Mouse (Mus musculus) cerebellum, postnatal 36 days (tissue): ENCODE measurements at regions not wholly inside any gene's neighbourhood (a gene's known extent, or its start where the extent isn't known, plus 50 kb on each side); places are given as distances from the start of the nearest gene placed in this dataset.

Source experiments
- DNase-seq, 2 experiments: peaks; one replicate each; pipeline ENCODE4 v3.0.0; 2021 to 2022; ENCODE audit warnings: mixed read lengths in 2 of 2

DNA sequence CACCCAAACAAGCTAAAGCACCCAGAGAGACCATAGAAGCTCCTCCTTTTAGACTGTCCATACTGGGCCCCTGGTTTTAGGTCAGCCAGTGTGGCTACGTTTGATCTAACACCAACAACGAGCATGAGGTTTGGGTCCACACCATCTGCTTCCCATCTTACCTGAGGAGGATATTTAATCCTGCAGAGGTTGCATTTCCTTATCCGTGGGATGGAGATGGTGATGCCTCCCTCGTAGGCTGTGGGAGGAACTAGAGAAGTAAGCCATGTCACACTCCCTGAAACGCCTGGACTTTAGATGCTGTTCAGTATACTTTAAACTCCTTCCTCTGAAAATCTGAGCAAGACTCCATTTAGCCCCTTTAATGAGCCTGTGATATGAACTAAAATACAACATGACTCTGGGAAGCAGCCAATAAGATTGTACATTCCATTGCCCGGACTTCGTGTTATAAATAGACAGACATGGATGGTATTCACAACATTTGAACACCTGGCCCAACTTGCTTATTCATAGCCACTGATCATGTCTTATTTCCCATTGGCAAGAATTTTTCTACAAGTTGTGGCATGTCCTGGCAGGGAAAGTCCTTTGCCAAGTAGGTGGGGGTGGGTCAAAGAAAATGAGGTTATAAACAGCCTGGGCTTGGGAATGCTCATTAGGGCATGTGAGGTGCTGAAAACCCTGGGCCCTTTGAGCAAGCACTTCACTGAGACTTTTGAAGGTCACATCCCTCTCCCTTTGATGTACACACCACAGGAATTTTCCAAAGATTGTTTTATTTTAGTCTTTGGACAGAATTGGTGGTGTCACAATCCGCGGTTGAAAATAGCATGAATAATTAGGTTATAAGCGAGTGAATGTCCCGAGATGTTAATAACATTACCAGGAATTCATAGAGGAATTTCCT lies 89.7 kb upstream of the Pgrmc2 start:
- DNase-seq: no peak

- DNase-seq: no peak
Observed at GRCm38 (mm10) chr3:41171772-41172171, 88.9 kb upstream of the Pgrmc2 start.

GRCm38 (mm10) chr3:41171310-41171709 lies 88.5 kb upstream of the Pgrmc2 start:
- DNase-seq: no peak

DNA sequence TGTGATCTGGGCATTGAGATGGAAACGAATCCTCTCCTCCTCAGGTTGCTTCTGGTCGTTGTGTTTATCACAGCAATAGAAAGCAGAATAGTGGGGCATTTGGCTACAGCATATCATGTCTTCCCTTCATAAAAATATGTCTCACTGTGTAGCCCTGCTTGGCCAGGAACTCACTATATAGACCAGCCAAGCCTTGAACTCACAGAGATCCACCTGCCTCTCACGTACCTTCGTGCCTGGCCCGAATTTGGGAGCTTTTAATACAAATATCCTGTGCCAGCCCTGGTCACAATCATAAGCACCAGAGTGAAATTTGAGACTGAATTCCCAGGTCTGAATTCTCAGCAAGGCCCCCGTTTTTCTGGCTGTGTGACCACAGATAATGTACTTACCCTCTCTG lies 87.7 kb upstream of the Pgrmc2 start:
- DNase-seq: no peak

- no peak for DNase-seq
Observed at GRCm38 (mm10) chr3:41169430-41169829, 86.6 kb upstream of the Pgrmc2 start.

DNA sequence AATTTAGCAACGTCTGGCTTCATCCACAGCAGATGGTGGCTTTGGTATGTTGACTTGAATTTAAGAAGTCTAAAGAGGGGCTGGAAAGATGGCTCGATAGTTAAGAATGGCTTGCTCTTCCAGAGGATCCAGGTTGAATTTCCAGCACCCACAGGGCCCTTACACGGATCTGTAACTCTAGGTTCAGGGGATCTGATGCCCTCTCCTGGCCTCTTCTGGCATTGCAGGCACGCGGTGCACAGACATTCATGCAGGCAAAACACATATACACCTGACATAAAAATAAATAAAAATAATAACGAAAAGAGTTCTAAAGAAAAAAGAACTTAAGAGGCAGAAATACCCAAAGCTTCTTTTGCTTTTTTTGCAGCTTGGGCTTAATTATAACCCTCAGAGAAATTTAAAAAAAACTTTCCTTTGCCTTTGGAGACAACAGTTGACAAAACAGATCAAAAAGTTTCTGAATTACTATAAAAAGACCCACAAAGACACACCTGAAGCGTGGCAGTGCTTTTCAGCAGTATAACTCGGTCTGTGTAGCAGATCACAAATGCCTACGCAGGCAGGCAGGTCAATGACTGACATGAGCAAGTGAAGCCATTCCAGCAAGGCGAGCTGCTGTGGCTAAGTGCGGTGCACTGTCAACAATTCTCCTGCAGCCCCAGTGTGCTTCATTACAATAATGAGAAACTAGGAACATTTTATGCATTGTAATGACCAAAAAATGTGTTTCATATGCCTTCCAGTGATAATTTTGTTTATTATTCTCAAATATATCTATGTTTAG lies 85.5 kb upstream of the Pgrmc2 start:
- DNase-seq: no peak

- no peak for DNase-seq
Observed at GRCm38 (mm10) chr3:41167476-41167875, 84.6 kb upstream of the Pgrmc2 start.

- no peak for DNase-seq
Observed at GRCm38 (mm10) chr3:41164736-41165135, 81.9 kb upstream of the Pgrmc2 start.

GRCm38 (mm10) chr3:41163767-41164166 lies 80.9 kb upstream of the Pgrmc2 start:
- DNase-seq: no peak

DNA sequence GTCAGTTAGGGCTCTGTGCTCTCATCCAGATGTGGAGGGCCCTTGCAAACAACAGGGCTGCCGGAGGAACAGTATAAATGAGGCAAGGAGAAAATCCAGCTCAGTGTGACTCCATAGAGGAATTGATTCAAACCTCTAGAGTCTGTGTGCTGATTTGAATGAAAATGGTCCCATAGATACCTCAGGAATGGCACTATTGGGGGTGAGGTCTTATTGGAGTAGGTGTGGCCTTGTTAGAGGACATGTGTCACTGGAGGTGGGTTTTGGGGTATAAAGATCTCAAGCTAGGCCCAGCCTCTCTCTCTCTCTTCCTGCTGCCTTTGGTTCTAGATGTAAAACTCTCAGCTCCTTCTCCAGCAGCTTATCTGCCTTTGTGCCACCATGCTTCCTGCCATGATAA lies 79.7 kb upstream of the Pgrmc2 start:
- DNase-seq: no peak

GRCm38 (mm10) chr3:41160648-41161047 lies 77.8 kb upstream of the Pgrmc2 start:
- no peak for DNase-seq

- DNase-seq: no peak
Observed at GRCm38 (mm10) chr3:41158314-41158973, 75.6 kb upstream of the Pgrmc2 start.

DNA sequence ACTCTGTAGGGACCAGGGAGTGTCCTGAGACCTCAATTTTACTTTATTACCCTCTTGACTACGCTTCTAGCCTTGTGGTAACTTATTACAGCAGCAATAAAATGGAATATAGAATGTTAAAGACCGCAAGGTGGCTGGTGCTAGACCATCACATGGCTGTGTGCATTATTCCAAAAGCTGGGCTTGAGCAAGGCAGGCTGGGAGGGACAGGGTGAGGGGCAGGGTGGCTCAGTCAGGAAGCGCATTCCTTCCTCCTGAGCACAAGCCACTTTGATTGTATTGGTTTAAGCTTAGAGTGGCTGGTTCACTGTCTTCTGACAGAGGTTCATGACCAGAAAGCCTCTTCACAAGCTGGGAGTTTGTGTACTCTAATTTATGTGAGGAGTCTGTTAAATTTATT lies 74.6 kb upstream of the Pgrmc2 start:
- DNase-seq: no peak

DNA sequence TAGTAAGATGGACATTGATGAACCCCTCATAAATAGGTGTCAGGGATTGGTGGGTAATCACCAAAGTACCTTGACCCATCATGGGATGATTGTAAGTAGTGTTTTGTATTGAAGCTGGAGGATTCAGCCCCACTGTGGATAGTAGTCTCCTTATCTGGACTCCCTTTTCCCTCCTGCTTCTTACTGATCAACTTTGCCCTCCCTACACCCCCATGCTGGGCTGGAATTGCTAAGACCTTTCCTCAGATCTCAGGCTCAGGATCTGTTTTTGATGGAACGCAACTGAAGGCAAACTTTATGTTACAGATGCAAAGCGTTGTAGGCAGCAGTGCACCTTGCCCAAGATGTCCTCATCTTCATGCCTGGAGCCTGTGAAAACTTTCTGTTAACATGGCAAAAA lies 73.7 kb upstream of the Pgrmc2 start:
- DNase-seq: no peak

DNA sequence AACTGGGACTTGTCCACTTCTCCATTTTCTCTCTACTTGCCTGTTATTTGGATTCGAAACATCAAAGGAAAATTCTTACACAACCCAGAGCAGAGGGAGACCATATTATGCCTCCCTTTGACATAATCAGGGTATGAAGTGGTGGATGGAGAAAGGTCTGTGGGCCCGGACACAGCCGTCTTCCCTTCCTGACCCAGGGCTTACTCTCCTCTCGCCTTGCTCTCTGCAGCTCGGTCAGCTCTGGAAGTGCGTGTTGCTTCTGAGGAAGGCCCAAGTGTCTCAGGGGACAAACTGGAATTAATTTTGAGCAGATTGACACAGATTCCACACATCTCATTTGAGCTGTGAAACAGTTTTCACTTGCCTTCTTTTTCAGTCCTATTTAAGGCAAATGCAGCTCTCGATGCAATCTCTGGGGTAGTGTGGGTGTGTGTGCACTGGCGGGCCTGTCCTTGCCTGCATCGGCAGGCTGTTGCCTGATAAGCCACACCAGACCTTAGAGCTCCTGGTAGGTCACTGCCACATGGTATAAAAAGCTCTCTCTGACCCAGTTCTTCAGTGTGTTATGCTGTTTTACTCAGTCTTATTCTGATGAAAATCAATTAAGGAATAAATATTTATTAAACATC lies 72.4 kb upstream of the Pgrmc2 start:
- DNase-seq: no peak

DNA sequence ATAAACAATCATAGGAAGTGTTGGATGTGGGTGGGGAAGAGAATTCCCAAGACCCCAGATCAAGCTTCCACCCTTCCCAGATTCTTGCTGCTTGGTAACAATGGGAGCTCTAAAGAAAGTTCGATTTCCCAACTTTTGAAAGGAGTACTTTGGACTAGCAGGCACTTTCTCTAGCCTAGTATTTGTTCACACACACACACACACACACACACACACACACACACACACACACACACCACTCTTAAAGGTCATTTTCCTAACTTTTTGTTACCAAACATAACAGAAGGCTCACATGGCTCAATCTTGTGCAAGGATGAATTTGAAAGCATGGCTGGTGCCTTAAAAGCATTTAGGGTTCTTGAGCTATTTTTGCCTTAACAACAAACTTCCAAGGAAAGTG lies 71.6 kb upstream of the Pgrmc2 start:
- DNase-seq: no peak

DNA sequence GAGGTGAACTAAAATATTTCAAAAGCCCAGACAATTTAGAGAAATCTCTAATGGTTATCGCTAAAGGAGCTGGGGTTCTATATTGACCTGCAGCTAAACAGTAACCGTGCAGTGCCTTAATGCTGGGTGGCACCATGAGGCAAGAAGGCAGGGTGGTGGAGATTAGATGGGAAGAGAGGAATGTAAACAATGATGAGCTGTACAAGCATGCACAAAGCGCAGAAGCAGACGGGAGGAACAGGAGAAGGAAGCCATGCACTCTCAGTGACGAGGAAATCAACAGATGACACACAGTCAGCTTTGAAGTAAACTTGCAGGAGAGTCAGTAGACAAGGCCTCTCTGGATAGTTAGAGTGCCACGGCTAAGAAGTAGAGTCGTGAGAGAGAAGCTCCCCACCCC lies 69.1 kb upstream of the Pgrmc2 start:
- DNase-seq: no peak

- no peak for DNase-seq
Observed at GRCm38 (mm10) chr3:41140391-41140790, 57.5 kb upstream of the Pgrmc2 start.

GRCm38 (mm10) chr3:41137931-41138330 lies 55.1 kb upstream of the Pgrmc2 start:
- no peak for DNase-seq

- DNase-seq: no peak
Observed at GRCm38 (mm10) chr3:41132889-41133288, 50.0 kb upstream of the Pgrmc2 start.
